Mouse (Mus musculus) left cerebral cortex, postnatal 25 days (tissue): ENCODE measurements around the gene Myf5. TPM values are rescaled to one million over a fixed set of nuclear protein-coding genes. Genes with fewer than 3 reads are reported as not detected.

ENCODE experiments used
- DNase-seq, 2 experiments: peaks; one replicate each; pipeline ENCODE4 v3.0.0; 2022; ENCODE audit warnings: low spot score in 2 of 2, mixed read lengths in 1 of 2
- intact Hi-C: fragments of 180-260 bp; cut with DNase I; formaldehyde crosslinking; loops from one replicate; pipeline ENCODE4 v1.15.1; 2025
- microRNA-seq, 2 experiments: library from miRNA; unstranded; fragments of <30 nt; microRNA quantifications; one replicate each; pipeline ENCODE4 v1.2.0; 2022
- total RNA-seq, 2 experiments: library from RNA; stranded (reverse); gene quantifications; 2 replicates each; pipeline ENCODE4 v1.2.3; 2021

Myf5 gene
- total RNA-seq, 2 experiments from 2014 or later = not detected

DNA sequence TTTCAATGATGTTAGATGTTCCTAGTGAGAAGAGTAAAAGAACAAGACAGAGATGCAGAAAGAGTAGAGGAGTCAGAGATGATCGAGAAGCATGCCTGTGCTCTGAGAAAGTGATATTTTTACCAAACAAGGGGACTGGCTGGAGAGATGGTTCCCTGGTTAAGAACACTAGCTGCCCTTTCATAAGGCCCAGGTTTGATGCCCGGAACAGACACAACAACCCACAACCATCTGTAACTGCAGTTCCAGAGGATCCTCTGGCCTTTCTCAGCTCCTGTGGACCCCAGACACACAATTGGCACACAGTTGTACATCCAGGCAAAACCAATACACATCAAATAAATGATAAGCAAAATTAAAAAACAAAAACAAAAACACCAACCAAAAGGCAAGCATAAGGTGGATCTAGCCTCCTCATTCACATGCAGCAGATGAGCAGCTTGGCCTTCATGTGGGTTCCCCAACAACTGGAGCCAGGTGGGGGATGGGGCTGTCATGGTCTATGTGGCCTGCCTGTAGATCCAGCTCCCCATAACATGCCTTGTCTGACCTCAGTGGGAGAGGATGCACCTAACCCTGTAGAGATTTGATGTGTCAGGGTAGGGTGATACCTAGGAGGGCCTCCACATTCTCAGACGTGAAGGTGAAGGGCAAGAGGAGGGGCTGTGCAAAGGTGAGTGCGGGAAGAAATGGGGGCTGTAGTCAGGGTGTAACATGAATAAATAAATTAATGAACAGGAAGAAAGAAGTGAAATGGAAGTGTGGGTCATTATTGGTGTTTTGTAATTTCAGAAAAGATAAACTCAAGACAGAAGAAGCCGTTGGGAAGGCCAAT lies 36.2 kb downstream of the Myf5 start:
- intact Hi-C loops = loop anchor here (10.0 kb wide), 1 partner anchor 475 kb away; no protein-coding TSS in a partner anchor
- DNase-seq = no peak

DNA sequence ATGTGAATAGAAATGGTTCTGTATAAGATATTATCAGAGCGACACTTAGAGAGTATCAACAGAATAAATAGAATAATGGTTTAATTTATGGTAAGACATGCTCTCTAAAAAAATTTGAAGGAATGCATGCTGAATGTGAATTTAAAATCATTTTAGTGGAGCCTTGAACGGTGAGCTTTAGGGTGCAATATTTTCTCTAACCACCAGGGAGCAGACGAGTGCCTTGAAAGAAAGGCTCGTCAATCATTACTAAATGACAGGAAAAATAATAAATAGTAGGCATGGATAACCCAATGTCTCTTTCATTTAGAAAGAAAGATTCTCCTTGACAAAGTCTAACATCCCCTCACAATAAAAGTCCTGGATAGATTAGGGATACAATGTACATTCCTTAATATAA lies 43.2 kb downstream of the Myf5 start:
- DNase-seq = peak; percentile 34 to 38
- intact Hi-C loops = loop anchor here (1.0 to 10.0 kb wide), 2 partner anchors 261 to 482 kb away; no protein-coding TSS in a partner anchor

DNA sequence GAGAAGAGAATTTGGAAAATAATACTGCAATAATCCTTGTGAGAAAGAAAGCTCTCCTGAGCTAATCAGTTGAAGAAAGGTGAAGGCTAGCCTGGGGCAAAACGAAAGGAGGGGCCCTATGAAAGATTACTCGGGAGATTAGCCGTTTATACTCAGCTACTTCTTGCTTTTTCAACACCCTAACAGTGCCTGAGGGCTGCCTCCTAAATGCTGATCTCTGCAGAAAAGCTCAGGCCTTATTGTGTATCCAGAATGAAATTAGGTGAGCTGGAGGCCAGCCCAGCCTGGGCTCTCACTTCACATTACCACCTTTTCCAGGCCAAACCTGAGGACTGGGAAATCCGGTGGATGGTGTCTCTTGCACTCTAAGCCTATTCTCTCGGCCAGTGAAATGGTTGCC lies 49.0 kb downstream of the Myf5 start:
- intact Hi-C loops = no loop called here
- DNase-seq = no peak

Small RNAs within 50 kb of the gene (microRNA-seq; reads per million reads assigned to microRNA genes)
- 0 reads per million in 2 experiments for gene Gm44403

Other genes starting within 250 kb of the Myf5 start
- 10 to 100 TPM; 67.7 to 72.7 TPM for gene Lin7a, start 214.4 kb downstream of the Myf5 start, total RNA-seq
- gene Myf6, start 8.6 kb upstream of the Myf5 start, total RNA-seq = not detected
- gene Ptprq, start 233.9 kb upstream of the Myf5 start, total RNA-seq = under 1 TPM in 1 of 2 experiments, not detected in 1; 0.14 TPM